Mouse (Mus musculus): ENCODE results near the gene Klf6. TPM values are rescaled to one million over a fixed set of nuclear protein-coding genes. Genes with fewer than 3 reads are reported as not detected.

Gene Klf6
- polyA plus RNA-seq, 1 experiment, result 21.2 TPM

- Histone ChIP-seq H3K36me3 (ENCODE audit: control insufficient read depth, insufficient read depth) (no peaks in the 10 kb centered on the region), H3K4me3 (no peak overlapping the region), H3K4me2 (ENCODE audit: low read depth) (no peak overlapping the region), H3K27me3 (ENCODE audit: control insufficient read depth, insufficient read depth, insufficient read length) (no peaks in the 10 kb centered on the region), H3K79me2 (ENCODE audit: control insufficient read depth, insufficient read depth) (no peaks in the 10 kb centered on the region), H3ac (ENCODE audit: control insufficient read depth, insufficient read length) (no peak overlapping the region)
- no peak for TF ChIP-seq TCF3 (IDR thresholded peaks at IDR 0.05; ENCODE audit: insufficient read length, low read depth)
- no peak for TF ChIP-seq POLR2AphosphoS2 (IDR thresholded peaks at IDR 0.05; ENCODE audit: insufficient read length, low read depth)
- no peak for TF ChIP-seq USF1 (IDR thresholded peaks at IDR 0.05; ENCODE audit: low read depth)
- TF ChIP-seq TCF12 (IDR thresholded peaks at IDR 0.05; ENCODE audit: insufficient read depth, poor library complexity, severe bottlenecking), result no peak
- TF ChIP-seq CEBPB (IDR thresholded peaks at IDR 0.05; ENCODE audit: insufficient read depth, poor library complexity, severe bottlenecking), result no peak
- no peak for TF ChIP-seq MYOG (IDR thresholded peaks at IDR 0.05; ENCODE audit: control insufficient read depth in 1 of 3, insufficient read depth in 1 of 3, insufficient read length in 2 of 3, low read depth in 2 of 3)
- no peak for TF ChIP-seq MYOD1 (IDR thresholded peaks at IDR 0.05; ENCODE audit: control insufficient read depth in 1 of 3, insufficient read length in 2 of 3, low read depth in 2 of 3)
- no peak for TF ChIP-seq SRF (IDR thresholded peaks at IDR 0.05; ENCODE audit: control insufficient read depth, insufficient read length, low read depth)
- no peak for TF ChIP-seq MAX (IDR thresholded peaks at IDR 0.05; ENCODE audit: low read depth)
- TF ChIP-seq REST (IDR thresholded peaks at IDR 0.05; ENCODE audit: insufficient read depth, insufficient read length), result no peak
Measured at GRCm38 (mm10) chr13:5878748-5879147, 17.5 kb downstream of the Klf6 start.

- Histone ChIP-seq H3K79me2 (ENCODE audit: control insufficient read depth, insufficient read depth) (no peaks in the 10 kb centered on the region), H3K4me2 (ENCODE audit: low read depth) (peak overlapping the region; percentile 50)
- TF ChIP-seq MYOD1 (IDR thresholded peaks at IDR 0.05; ENCODE audit: control insufficient read depth in 1 of 3, insufficient read length in 2 of 3, low read depth in 2 of 3), result no peak
- peak; percentile 38; the same call in 1 of the 2 replicates for TF ChIP-seq CEBPB (IDR thresholded peaks at IDR 0.05; ENCODE audit: insufficient read depth, poor library complexity, severe bottlenecking)
Measured at GRCm38 (mm10) chr13:5886810-5887209, 25.5 kb downstream of the Klf6 start.

GRCm38 (mm10) chr13:5888164-5888563 lies 26.9 kb downstream of the Klf6 start:
- no peak overlapping the region for H3K4me2 ChIP-seq (ENCODE audit: low read depth)
- H3K4me3 ChIP-seq, result no peak overlapping the region
- H3K79me2 ChIP-seq (ENCODE audit: control insufficient read depth, insufficient read depth), result no peaks in the 10 kb centered on the region
- H3K27me3 ChIP-seq (ENCODE audit: control insufficient read depth, insufficient read depth, insufficient read length), result no peaks in the 10 kb centered on the region
- H3ac ChIP-seq (ENCODE audit: control insufficient read depth, insufficient read length), result no peak overlapping the region
- TF ChIP-seq SRF (IDR thresholded peaks at IDR 0.05; ENCODE audit: control insufficient read depth, insufficient read length, low read depth), result no peak
- TF ChIP-seq REST (IDR thresholded peaks at IDR 0.05; ENCODE audit: insufficient read depth, insufficient read length), result no peak
- no peak for TF ChIP-seq POLR2AphosphoS2 (IDR thresholded peaks at IDR 0.05; ENCODE audit: insufficient read length, low read depth)
- TF ChIP-seq E2F4 (IDR thresholded peaks at IDR 0.05; ENCODE audit: insufficient read depth), result no peak
- no peak for TF ChIP-seq TCF12 (IDR thresholded peaks at IDR 0.05; ENCODE audit: insufficient read depth, poor library complexity, severe bottlenecking)
- no peak for TF ChIP-seq MAX (IDR thresholded peaks at IDR 0.05; ENCODE audit: low read depth)
- no peak for TF ChIP-seq TCF3 (IDR thresholded peaks at IDR 0.05; ENCODE audit: insufficient read length, low read depth)
- no peak for TF ChIP-seq MYOG (IDR thresholded peaks at IDR 0.05; ENCODE audit: control insufficient read depth in 1 of 3, insufficient read depth in 1 of 3, insufficient read length in 2 of 3, low read depth in 2 of 3)
- no peaks in the 10 kb centered on the region for H3K36me3 ChIP-seq (ENCODE audit: control insufficient read depth, insufficient read depth)

More at GRCm38 (mm10) chr13:5886810-5887209, 25.5 kb downstream of the Klf6 start:
- Histone ChIP-seq H3ac (ENCODE audit: control insufficient read depth, insufficient read length) (no peak overlapping the region), H3K36me3 (ENCODE audit: control insufficient read depth, insufficient read depth) (no peaks in the 10 kb centered on the region), H3K4me3 (no peak overlapping the region), H3K27me3 (ENCODE audit: control insufficient read depth, insufficient read depth, insufficient read length) (no peaks in the 10 kb centered on the region)

GRCm38 (mm10) chr13:5888731-5889130 lies 27.4 kb downstream of the Klf6 start:
- Histone ChIP-seq H3K36me3 (ENCODE audit: control insufficient read depth, insufficient read depth) (no peaks in the 10 kb centered on the region), H3K4me2 (ENCODE audit: low read depth) (peak overlapping the region; percentile 55), H3K79me2 (ENCODE audit: control insufficient read depth, insufficient read depth) (no peaks in the 10 kb centered on the region), H3K4me3 (no peak overlapping the region), H3K27me3 (ENCODE audit: control insufficient read depth, insufficient read depth, insufficient read length) (no peaks in the 10 kb centered on the region), H3ac (ENCODE audit: control insufficient read depth, insufficient read length) (no peak overlapping the region)
- TF ChIP-seq TCF12 (IDR thresholded peaks at IDR 0.05; ENCODE audit: insufficient read depth, poor library complexity, severe bottlenecking) (no peak), SRF (IDR thresholded peaks at IDR 0.05; ENCODE audit: control insufficient read depth, insufficient read length, low read depth) (no peak), MYOG (IDR thresholded peaks at IDR 0.05; ENCODE audit: control insufficient read depth in 1 of 3, insufficient read depth in 1 of 3, insufficient read length in 2 of 3, low read depth in 2 of 3) (no peak), CEBPB (IDR thresholded peaks at IDR 0.05; ENCODE audit: insufficient read depth, poor library complexity, severe bottlenecking) (no peak), POLR2AphosphoS2 (IDR thresholded peaks at IDR 0.05; ENCODE audit: insufficient read length, low read depth) (no peak), E2F4 (IDR thresholded peaks at IDR 0.05; ENCODE audit: insufficient read depth) (no peak)

- Histone ChIP-seq H3K4me3 (no peak overlapping the region), H3K36me3 (ENCODE audit: control insufficient read depth, insufficient read depth) (no peaks in the 10 kb centered on the region), H3K27me3 (ENCODE audit: control insufficient read depth, insufficient read depth, insufficient read length) (no peaks in the 10 kb centered on the region), H3K4me2 (ENCODE audit: low read depth) (no peak overlapping the region), H3ac (ENCODE audit: control insufficient read depth, insufficient read length) (no peak overlapping the region), H3K79me2 (ENCODE audit: control insufficient read depth, insufficient read depth) (no peaks in the 10 kb centered on the region)
- TF ChIP-seq POLR2AphosphoS2 (IDR thresholded peaks at IDR 0.05; ENCODE audit: insufficient read length, low read depth), result no peak
Measured at GRCm38 (mm10) chr13:5890035-5890434, 28.8 kb downstream of the Klf6 start.
